Comparison of ENCODE assay signal across 14 mouse cellular contexts in the genomic region with DNA sequence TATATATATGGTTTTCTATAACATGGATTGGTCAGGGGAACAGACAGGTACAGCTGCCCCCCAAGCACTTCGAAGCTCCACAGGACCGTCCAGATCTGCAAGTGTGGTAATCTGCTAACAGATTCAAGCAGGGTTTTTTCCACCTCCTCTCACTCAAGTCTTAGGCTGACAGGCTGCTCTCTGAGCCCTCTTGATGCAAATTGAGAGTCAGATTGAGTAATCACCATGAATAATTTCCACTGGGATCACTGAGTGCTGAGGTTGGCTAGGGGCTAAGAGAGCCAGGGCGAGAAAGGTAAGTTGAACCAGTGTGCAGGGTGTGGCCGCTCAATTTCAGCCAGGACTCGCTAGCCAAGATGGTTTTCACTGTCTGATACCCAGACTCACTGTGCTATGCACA.
DNase-seq lines count a peak whose midpoint lies in the region; ATAC-seq lines count a peak whose summit lies in the region.
"Had no signal": no experiment of that assay in that cellular context is flagged by ENCODE, and none has a peak within 500 bp of the region (broad histone marks: within the 10 kb centered on the region; RNA-seq: fewer than 3 reads in every experiment).

No protein-coding gene starts in this region.

- 79% methylated on average over 5 of the region's 5 CpGs for WGBS in heart, embryonic 10.5 days
- 64% methylated on average over 5 of the region's 5 CpGs for WGBS in midbrain, embryonic 11.5 days
- 46% methylated on average over 5 of the region's 5 CpGs for WGBS in midbrain, embryonic 16.5 days
- 58% methylated on average over 5 of the region's 5 CpGs for WGBS in hindbrain, embryonic 15.5 days

- ATAC-seq in midbrain, embryonic 11.5 days (ENCODE audit: low FRiP score): no peak
- no peak for ATAC-seq in midbrain, embryonic 16.5 days
- ATAC-seq in hindbrain, embryonic 15.5 days (ENCODE audit: low FRiP score, low read depth): no peak
- ATAC-seq in megakaryocyte progenitor cell, adult 5-6 weeks (replicated peaks; ENCODE audit: poor library complexity): no peak
- ATAC-seq: intestine, embryonic 15.5 days had no signal

- H3K27me3 ChIP-seq in heart, embryonic 10.5 days (ENCODE audit: insufficient read depth, poor library complexity, severe bottlenecking): no peaks in the 10 kb centered on the region
- no peaks in the 10 kb centered on the region for H3K27me3 ChIP-seq in midbrain, embryonic 11.5 days (ENCODE audit: control insufficient read depth, insufficient read depth, low read length)
- H3K27me3 ChIP-seq in midbrain, embryonic 16.5 days (ENCODE audit: control insufficient read depth, insufficient read depth, low read depth, low read length): no peaks in the 10 kb centered on the region
- H3K27me3 ChIP-seq in hindbrain, embryonic 15.5 days: no peaks in the 10 kb centered on the region
- H3K27me3 ChIP-seq: intestine, embryonic 15.5 days; limb, embryonic 13.5 days had no signal

- no peak overlapping the region; the same call in 1 of the 2 replicates for H3K9ac ChIP-seq in midbrain, embryonic 11.5 days (ENCODE audit: low read length)
- no peak overlapping the region for H3K9ac ChIP-seq in midbrain, embryonic 16.5 days (ENCODE audit: low read depth, low read length)
- H3K9ac ChIP-seq in hindbrain, embryonic 15.5 days: no peak overlapping the region
- H3K9ac ChIP-seq: intestine, embryonic 15.5 days; limb, embryonic 13.5 days; lung, embryonic 14.5 days had no signal

- H3K4me3 ChIP-seq in heart, embryonic 10.5 days: no peak overlapping the region
- H3K4me3 ChIP-seq in midbrain, embryonic 11.5 days (ENCODE audit: low read depth, low read length): no peak overlapping the region
- H3K4me3 ChIP-seq in midbrain, embryonic 16.5 days (ENCODE audit: low read depth, low read length): no peak overlapping the region
- no peak overlapping the region for H3K4me3 ChIP-seq in hindbrain, embryonic 15.5 days
- H3K4me3 ChIP-seq: intestine, embryonic 15.5 days; limb, embryonic 13.5 days had no signal

- DNase-seq in heart, embryonic 10.5 days (ENCODE audit: low spot score): no peak
- no peak for DNase-seq in heart, postnatal 25 days (ENCODE audit: low spot score)
- DNase-seq in midbrain, embryonic 11.5 days (ENCODE audit: low spot score, missing footprints): no peak
- no peak for DNase-seq in cerebellum, adult 18-20 months
- DNase-seq: cerebellum, adult 9-11 months; kidney, postnatal 25 days; lung, embryonic 14.5 days; right cerebral cortex, postnatal 14 days; thymus, adult 2 months had no signal

- H3K9me3 ChIP-seq in heart, embryonic 10.5 days: no peaks in the 10 kb centered on the region
- H3K9me3 ChIP-seq in midbrain, embryonic 11.5 days (ENCODE audit: control insufficient read depth, low read length): no peaks in the 10 kb centered on the region
- H3K9me3 ChIP-seq in midbrain, embryonic 16.5 days (replicated peaks; ENCODE audit: control insufficient read depth, low read length, poor library complexity, severe bottlenecking): no peaks in the 10 kb centered on the region
- H3K9me3 ChIP-seq in hindbrain, embryonic 15.5 days: no peaks in the 10 kb centered on the region
- H3K9me3 ChIP-seq: intestine, embryonic 15.5 days; limb, embryonic 13.5 days had no signal

- intact Hi-C loops in heart, postnatal 25 days (cut with DNase I): no loop called here

- H3K4me1 ChIP-seq in heart, embryonic 10.5 days: peaks cover 75% of the 10 kb centered on the region
- peaks cover 73% of the 10 kb centered on the region for H3K4me1 ChIP-seq in midbrain, embryonic 11.5 days (ENCODE audit: control insufficient read depth, insufficient read depth, low read length)
- H3K4me1 ChIP-seq in midbrain, embryonic 16.5 days (ENCODE audit: control insufficient read depth, insufficient read depth, low read length): peaks cover 45% of the 10 kb centered on the region
- peaks cover 71% of the 10 kb centered on the region for H3K4me1 ChIP-seq in hindbrain, embryonic 15.5 days (replicated peaks)

- peaks cover 12% of the 10 kb centered on the region for H3K36me3 ChIP-seq in heart, embryonic 10.5 days
- peaks cover 5% of the 10 kb centered on the region; the same call in 1 of the 2 replicates for H3K36me3 ChIP-seq in midbrain, embryonic 11.5 days (ENCODE audit: control insufficient read depth, insufficient read depth, low read length)
- no peaks in the 10 kb centered on the region for H3K36me3 ChIP-seq in midbrain, embryonic 16.5 days (ENCODE audit: control insufficient read depth, insufficient read depth, low read length)
- no peaks in the 10 kb centered on the region for H3K36me3 ChIP-seq in hindbrain, embryonic 15.5 days
- H3K36me3 ChIP-seq: intestine, embryonic 15.5 days had no signal

- 0 out of 2 replicates have a peak overlapping the region, but pooled peaks have one; percentile 49 for H3K27ac ChIP-seq in heart, embryonic 10.5 days
- H3K27ac ChIP-seq in midbrain, embryonic 11.5 days (ENCODE audit: low read depth, low read length): peak overlapping the region; percentile 99
- no peak overlapping the region for H3K27ac ChIP-seq in midbrain, embryonic 16.5 days (ENCODE audit: low read length)
- H3K27ac ChIP-seq in hindbrain, embryonic 15.5 days (replicated peaks): peak overlapping the region; percentile 20; the same call in 1 of the 2 replicates
- H3K27ac ChIP-seq: intestine, embryonic 15.5 days; limb, embryonic 13.5 days had no signal

- H3K4me2 ChIP-seq in midbrain, embryonic 11.5 days: no peak overlapping the region
- no peak overlapping the region for H3K4me2 ChIP-seq in midbrain, embryonic 16.5 days (ENCODE audit: low read length)
- no peak overlapping the region for H3K4me2 ChIP-seq in hindbrain, embryonic 15.5 days
- H3K4me2 ChIP-seq: intestine, embryonic 15.5 days; limb, embryonic 13.5 days; lung, embryonic 14.5 days had no signal
